ENCODE assay signal across 18 mouse cellular contexts in genomic region chr6:54558466-54558865, GRCm38 (mm10). TPM values are rescaled to one million over a fixed set of nuclear protein-coding genes. Genes with fewer than 3 reads are reported as not detected.
DNase-seq lines count a peak whose midpoint lies in the region; ATAC-seq lines count a peak whose summit lies in the region.
"Had no signal": no experiment of that assay in that cellular context is flagged by ENCODE, and none has a peak within 500 bp of the region (broad histone marks: within the 10 kb centered on the region; RNA-seq: fewer than 3 reads in every experiment).

No protein-coding gene starts in this region.

- H3K4me3 ChIP-seq in hindbrain, embryonic 15.5 days, result no peak overlapping the region
- no peak overlapping the region for H3K4me3 ChIP-seq in hindbrain, embryonic 12.5 days
- H3K4me3 ChIP-seq: embryonic facial prominence, embryonic 10.5 days; liver, embryonic 15.5 days had no signal

- no peak for DNase-seq in cerebellum, postnatal 4 days (ENCODE audit: low spot score in 2 of 2)
- DNase-seq in cerebellum, adult 11 months, result peak; percentile 58
- peak; percentile 51 to 70 for DNase-seq in cerebellum, postnatal 14 days
- DNase-seq in yolk sac, embryonic 10.5 days (ENCODE audit: low spot score), result no peak
- no peak for DNase-seq in embryo, embryonic 10 days (ENCODE audit: low spot score)
- DNase-seq: gastrocnemius, postnatal 36 days; kidney, postnatal 14 days; lung, postnatal 10 days; right cerebral cortex, postnatal 4 days; thymus, postnatal 14 days had no signal

- no peaks in the 10 kb centered on the region for H3K27me3 ChIP-seq in hindbrain, embryonic 15.5 days
- no peaks in the 10 kb centered on the region for H3K27me3 ChIP-seq in hindbrain, embryonic 12.5 days

- H3K9ac ChIP-seq in hindbrain, embryonic 15.5 days, result no peak overlapping the region
- no peak overlapping the region for H3K9ac ChIP-seq in hindbrain, embryonic 12.5 days
- H3K9ac ChIP-seq: liver, embryonic 15.5 days had no signal

- H3K9me3 ChIP-seq in hindbrain, embryonic 15.5 days, result no peaks in the 10 kb centered on the region
- H3K9me3 ChIP-seq in hindbrain, embryonic 12.5 days (replicated peaks), result no peaks in the 10 kb centered on the region
- H3K9me3 ChIP-seq: embryonic facial prominence, embryonic 10.5 days; G1E; liver, embryonic 15.5 days had no signal

- ATAC-seq in cerebellum, adult (ENCODE audit: insufficient number of reproducible peaks, low FRiP score, low TSS enrichment), result peak; percentile 74
- no peak for ATAC-seq in hindbrain, embryonic 15.5 days (ENCODE audit: low FRiP score, low read depth)
- ATAC-seq in hindbrain, embryonic 12.5 days (ENCODE audit: low FRiP score), result no peak
- ATAC-seq: CD4-positive, CD25-positive, alpha-beta regulatory T cell, adult 4 months; intestine, postnatal 0 days had no signal

- no peaks in the 10 kb centered on the region for H3K36me3 ChIP-seq in hindbrain, embryonic 15.5 days
- H3K36me3 ChIP-seq in hindbrain, embryonic 12.5 days, result no peaks in the 10 kb centered on the region
- H3K36me3 ChIP-seq: embryonic facial prominence, embryonic 10.5 days; G1E; liver, embryonic 15.5 days had no signal

- no peak overlapping the region for H3K4me2 ChIP-seq in hindbrain, embryonic 15.5 days
- no peak overlapping the region for H3K4me2 ChIP-seq in hindbrain, embryonic 12.5 days (replicated peaks)
- H3K4me2 ChIP-seq: liver, embryonic 15.5 days had no signal

- WGBS in hindbrain, embryonic 15.5 days, result 50% methylated on average over 7 of the region's 7 CpGs
- 51% methylated on average over 7 of the region's 7 CpGs for WGBS in hindbrain, embryonic 12.5 days

- H3K4me1 ChIP-seq in hindbrain, embryonic 15.5 days (replicated peaks), result peaks cover 47% of the 10 kb centered on the region
- peaks cover 48% of the 10 kb centered on the region for H3K4me1 ChIP-seq in hindbrain, embryonic 12.5 days
- H3K4me1 ChIP-seq: liver, embryonic 15.5 days had no signal

- H3K27ac ChIP-seq in hindbrain, embryonic 15.5 days (replicated peaks), result 0 out of 2 replicates have a peak overlapping the region, but pooled peaks have one; percentile 7
- no peak overlapping the region for H3K27ac ChIP-seq in hindbrain, embryonic 12.5 days
- H3K27ac ChIP-seq: embryonic facial prominence, embryonic 10.5 days; liver, embryonic 15.5 days had no signal

RNA-seq across cellular contexts. Expression of gene Scrn1, which starts 7.8 kb away (rescaled TPM):
- polyA plus RNA-seq in hindbrain, embryonic 15.5 days (2015; fragmentation: Nextera tagmentation; extraction: Ambion mirVana), result 100 and 106 TPM in 2 replicates
- 79.3 and 89.4 TPM in 2 replicates for polyA plus RNA-seq in hindbrain, embryonic 12.5 days (2016; fragmentation: Nextera tagmentation; extraction: Ambion mirVana)
- polyA plus RNA-seq: G1E had no signal

RNA-seq across cellular contexts. Expression of gene Plekha8, which starts 36.4 kb away (rescaled TPM):
- 7.9 TPM in 2 replicates for polyA plus RNA-seq in hindbrain, embryonic 15.5 days (2015; fragmentation: Nextera tagmentation; extraction: Ambion mirVana)
- 17.7 and 19.4 TPM in 2 replicates for polyA plus RNA-seq in hindbrain, embryonic 12.5 days (2016; fragmentation: Nextera tagmentation; extraction: Ambion mirVana)

RNA-seq across cellular contexts. Expression of gene Fkbp14, which starts 38.6 kb away (rescaled TPM):
- polyA plus RNA-seq in hindbrain, embryonic 15.5 days (2015; fragmentation: Nextera tagmentation; extraction: Ambion mirVana), result 9.2 and 9.8 TPM in 2 replicates
- 21.0 and 26.4 TPM in 2 replicates for polyA plus RNA-seq in hindbrain, embryonic 12.5 days (2016; fragmentation: Nextera tagmentation; extraction: Ambion mirVana)
- polyA plus RNA-seq: CD4-positive, CD25-positive, alpha-beta regulatory T cell, adult 4 months had no signal

Comparison
In these comparisons a context has a peak if more than half of its experiments do, and no peak if none do; other contexts are left out.
1. DNase-seq: peak in cerebellum, adult 11 months (single experiment) and cerebellum, postnatal 14 days (2 of 2); none in cerebellum, postnatal 4 days (0 of 2), yolk sac, embryonic 10.5 days (single experiment) and embryo, embryonic 10 days (single experiment).